Mouse (Mus musculus): ENCODE measurements at regions not wholly inside any gene's neighbourhood (a gene's known extent, or its start where the extent isn't known, plus 50 kb on each side); places are given as distances from the start of the nearest gene placed in this dataset.

DNA sequence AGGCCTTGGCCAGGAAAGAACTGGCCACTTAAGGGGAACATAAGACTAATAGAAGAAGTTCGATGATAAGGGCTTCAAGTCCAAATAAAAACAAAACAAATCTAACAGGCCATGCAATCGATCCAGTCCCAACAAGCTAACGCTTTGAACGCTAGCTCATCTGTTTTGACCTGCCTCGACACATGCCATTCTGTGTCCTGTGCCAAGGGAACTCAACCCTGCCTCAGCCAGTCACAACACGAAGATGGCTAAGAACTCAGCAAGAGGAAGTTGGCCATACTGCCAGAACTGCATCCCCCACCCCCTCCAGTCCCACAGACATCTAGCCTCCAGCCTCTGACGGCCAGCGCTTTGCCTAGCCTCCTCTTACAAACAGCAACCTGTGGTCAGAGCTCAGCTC is 259.1 kb downstream of the Gm12728 start:
- no peak for TF ChIP-seq CTCF (IDR thresholded peaks at IDR 0.05; ENCODE audit: control insufficient read depth, insufficient read depth, low read length)
- TF ChIP-seq POLR2A (IDR thresholded peaks at IDR 0.05; ENCODE audit: borderline replicate concordance, control insufficient read depth, low read depth, low read length), result no peak
